Mouse (Mus musculus): Measurements from ENCODE around the gene Mzf1. TPM values are rescaled to one million over a fixed set of nuclear protein-coding genes. Genes with fewer than 3 reads are reported as not detected.

Mzf1 gene
- polyA plus RNA-seq, 1 experiment from 2014 or later: 6.4 TPM

GRCm38 (mm10) chr7:13037366-13037765 is 17.2 kb downstream of the Mzf1 start:
- H3K4me3 ChIP-seq (replicated peaks; ENCODE audit: low read length): peak overlapping the region; percentile 81
- whole genome bisulfite sequencing: under 1% methylated on average over 29 of the region's 33 CpGs
- peak overlapping the region; percentile 87 for H3K4me2 ChIP-seq (replicated peaks)
- DNase-seq (ENCODE audit: low spot score): peak; percentile 26
- H3K27me3 ChIP-seq (ENCODE audit: control insufficient read depth, insufficient read depth, low read length): peaks cover 10% of the 10 kb centered on the region
- no peaks in the 10 kb centered on the region for H3K9me3 ChIP-seq (ENCODE audit: control insufficient read depth, low read length)
- peak overlapping the region; percentile 99 for H3K27ac ChIP-seq
- peaks cover 29% of the 10 kb centered on the region for H3K36me3 ChIP-seq (replicated peaks; ENCODE audit: control insufficient read depth, insufficient read depth)
- ATAC-seq (ENCODE audit: low FRiP score): no peak
- H3K9ac ChIP-seq: peak overlapping the region; percentile 94
- H3K4me1 ChIP-seq (replicated peaks; ENCODE audit: control insufficient read depth, insufficient read depth, low read length): peaks cover 35% of the 10 kb centered on the region

- WGBS: 54% methylated on average over 4 of the region's 4 CpGs
- Histone ChIP-seq H3K4me1 (replicated peaks; ENCODE audit: control insufficient read depth, insufficient read depth, low read length) (peaks cover 35% of the 10 kb centered on the region), H3K4me2 (replicated peaks) (peak overlapping the region; percentile 87), H3K27ac (peak overlapping the region; percentile 99; the same call in 1 of the 2 replicates), H3K9ac (peak overlapping the region; percentile 94), H3K27me3 (ENCODE audit: control insufficient read depth, insufficient read depth, low read length) (peaks cover 5% of the 10 kb centered on the region), H3K36me3 (replicated peaks; ENCODE audit: control insufficient read depth, insufficient read depth) (peaks cover 34% of the 10 kb centered on the region), H3K4me3 (replicated peaks; ENCODE audit: low read length) (peak overlapping the region; percentile 81), H3K9me3 (ENCODE audit: control insufficient read depth, low read length) (no peaks in the 10 kb centered on the region)
- ATAC-seq (ENCODE audit: low FRiP score) (no peak), DNase-seq (ENCODE audit: low spot score) (no peak)
Observed at GRCm38 (mm10) chr7:13036806-13037205, 17.8 kb downstream of the Mzf1 start.

GRCm38 (mm10) chr7:13035211-13035855 is 19.2 kb downstream of the Mzf1 start:
- no peak for DNase-seq (ENCODE audit: low spot score)
- peaks cover 35% of the 10 kb centered on the region for H3K4me1 ChIP-seq (replicated peaks; ENCODE audit: control insufficient read depth, insufficient read depth, low read length)
- 84% methylated on average over 17 of the region's 17 CpGs for WGBS

GRCm38 (mm10) chr7:13034148-13034977 is 20.2 kb downstream of the Mzf1 start, which contains the start of gene Chmp2a:
Chmp2a (minus strand) TSS chr7:13034807.
- Histone ChIP-seq H3K4me3 (replicated peaks; ENCODE audit: low read length) (peak within 1 kb of the TSS; percentile 48), H3K27ac (peak within 1 kb of the TSS; percentile 93), H3K9ac (peak within 1 kb of the TSS; percentile 73), H3K9me3 (ENCODE audit: control insufficient read depth, low read length) (no peaks in the 10 kb centered on the region), H3K4me2 (replicated peaks) (peak within 1 kb of the TSS; percentile 75), H3K4me1 (replicated peaks; ENCODE audit: control insufficient read depth, insufficient read depth, low read length) (peaks cover 35% of the 10 kb centered on the region), H3K36me3 (replicated peaks; ENCODE audit: control insufficient read depth, insufficient read depth) (peaks cover 59% of the 10 kb centered on the region), H3K27me3 (ENCODE audit: control insufficient read depth, insufficient read depth, low read length) (no peaks in the 10 kb centered on the region)
- ATAC-seq (ENCODE audit: low FRiP score) (peak; percentile 84), DNase-seq (ENCODE audit: low spot score) (peak; percentile 98)
- WGBS: under 1% methylated on average over 45 of the region's 45 CpGs

More at GRCm38 (mm10) chr7:13035211-13035855, 19.2 kb downstream of the Mzf1 start:
- Histone ChIP-seq H3K4me2 (replicated peaks) (peak overlapping the region; percentile 75), H3K36me3 (replicated peaks; ENCODE audit: control insufficient read depth, insufficient read depth) (peaks cover 49% of the 10 kb centered on the region), H3K27me3 (ENCODE audit: control insufficient read depth, insufficient read depth, low read length) (no peaks in the 10 kb centered on the region), H3K9me3 (ENCODE audit: control insufficient read depth, low read length) (no peaks in the 10 kb centered on the region), H3K27ac (peak overlapping the region; percentile 93), H3K4me3 (replicated peaks; ENCODE audit: low read length) (peak overlapping the region; percentile 48; the same call in 1 of the 2 replicates), H3K9ac (peak overlapping the region; percentile 20; the same call in 1 of the 2 replicates)
- ATAC-seq (ENCODE audit: low FRiP score): no peak; the same call in 1 of the 2 replicates

GRCm38 (mm10) chr7:13033451-13034147 is 21.0 kb downstream of the Mzf1 start:
- 53% methylated on average over 13 of the region's 13 CpGs for WGBS
- peaks cover 27% of the 10 kb centered on the region for H3K4me1 ChIP-seq (replicated peaks; ENCODE audit: control insufficient read depth, insufficient read depth, low read length)
- peak overlapping the region; percentile 93 for H3K27ac ChIP-seq
- ATAC-seq (ENCODE audit: low FRiP score) (no peak), DNase-seq (ENCODE audit: low spot score) (no peak)
- H3K27me3 ChIP-seq (ENCODE audit: control insufficient read depth, insufficient read depth, low read length): no peaks in the 10 kb centered on the region
- peak overlapping the region; percentile 75 for H3K4me2 ChIP-seq (replicated peaks)
- peaks cover 66% of the 10 kb centered on the region for H3K36me3 ChIP-seq (replicated peaks; ENCODE audit: control insufficient read depth, insufficient read depth)
- H3K9ac ChIP-seq: peak overlapping the region; percentile 73
- no peaks in the 10 kb centered on the region for H3K9me3 ChIP-seq (ENCODE audit: control insufficient read depth, low read length)
- peak overlapping the region; percentile 48 for H3K4me3 ChIP-seq (replicated peaks; ENCODE audit: low read length)

GRCm38 (mm10) chr7:13032541-13032940 is 22.0 kb downstream of the Mzf1 start:
- peaks cover 27% of the 10 kb centered on the region for H3K4me1 ChIP-seq (replicated peaks; ENCODE audit: control insufficient read depth, insufficient read depth, low read length)
- H3K36me3 ChIP-seq (replicated peaks; ENCODE audit: control insufficient read depth, insufficient read depth): peaks cover 77% of the 10 kb centered on the region
- ATAC-seq (ENCODE audit: low FRiP score) (no peak), DNase-seq (ENCODE audit: low spot score) (no peak)
- no peaks in the 10 kb centered on the region for H3K27me3 ChIP-seq (ENCODE audit: control insufficient read depth, insufficient read depth, low read length)
- no peak overlapping the region for H3K4me2 ChIP-seq (replicated peaks)
- H3K27ac ChIP-seq: no peak overlapping the region
- H3K9me3 ChIP-seq (ENCODE audit: control insufficient read depth, low read length): no peaks in the 10 kb centered on the region
- no peak overlapping the region for H3K9ac ChIP-seq
- WGBS: 93% methylated on average over 7 of the region's 7 CpGs
- H3K4me3 ChIP-seq (replicated peaks; ENCODE audit: low read length): no peak overlapping the region

- Histone ChIP-seq H3K4me2 (replicated peaks) (no peak overlapping the region), H3K4me1 (replicated peaks; ENCODE audit: control insufficient read depth, insufficient read depth, low read length) (peaks cover 27% of the 10 kb centered on the region), H3K9ac (no peak overlapping the region), H3K4me3 (replicated peaks; ENCODE audit: low read length) (no peak overlapping the region), H3K27ac (no peak overlapping the region), H3K27me3 (ENCODE audit: control insufficient read depth, insufficient read depth, low read length) (no peaks in the 10 kb centered on the region), H3K36me3 (replicated peaks; ENCODE audit: control insufficient read depth, insufficient read depth) (peaks cover 82% of the 10 kb centered on the region), H3K9me3 (ENCODE audit: control insufficient read depth, low read length) (no peaks in the 10 kb centered on the region)
- WGBS: 87% methylated on average over 2 of the region's 2 CpGs
- ATAC-seq (ENCODE audit: low FRiP score): no peak
- DNase-seq (ENCODE audit: low spot score): no peak
Observed at GRCm38 (mm10) chr7:13031983-13032382, 22.6 kb downstream of the Mzf1 start.

GRCm38 (mm10) chr7:13031069-13031468 is 23.5 kb downstream of the Mzf1 start:
- DNase-seq (ENCODE audit: low spot score) (peak; percentile 36), ATAC-seq (ENCODE audit: low FRiP score) (no peak)
- Histone ChIP-seq H3K9ac (no peak overlapping the region), H3K36me3 (replicated peaks; ENCODE audit: control insufficient read depth, insufficient read depth) (peaks cover 85% of the 10 kb centered on the region), H3K27ac (no peak overlapping the region), H3K27me3 (ENCODE audit: control insufficient read depth, insufficient read depth, low read length) (no peaks in the 10 kb centered on the region), H3K9me3 (ENCODE audit: control insufficient read depth, low read length) (no peaks in the 10 kb centered on the region), H3K4me3 (replicated peaks; ENCODE audit: low read length) (no peak overlapping the region), H3K4me2 (replicated peaks) (no peak overlapping the region), H3K4me1 (replicated peaks; ENCODE audit: control insufficient read depth, insufficient read depth, low read length) (peaks cover 27% of the 10 kb centered on the region)
- WGBS: 78% methylated on average over 5 of the region's 5 CpGs

- Histone ChIP-seq H3K27ac (no peak overlapping the region), H3K9ac (no peak overlapping the region), H3K36me3 (replicated peaks; ENCODE audit: control insufficient read depth, insufficient read depth) (peaks cover 81% of the 10 kb centered on the region), H3K27me3 (ENCODE audit: control insufficient read depth, insufficient read depth, low read length) (no peaks in the 10 kb centered on the region), H3K4me1 (replicated peaks; ENCODE audit: control insufficient read depth, insufficient read depth, low read length) (peaks cover 27% of the 10 kb centered on the region), H3K9me3 (ENCODE audit: control insufficient read depth, low read length) (no peaks in the 10 kb centered on the region), H3K4me3 (replicated peaks; ENCODE audit: low read length) (no peak overlapping the region), H3K4me2 (replicated peaks) (no peak overlapping the region)
- WGBS: 87% methylated on average over 4 of the region's 4 CpGs
- ATAC-seq (ENCODE audit: low FRiP score) (no peak), DNase-seq (ENCODE audit: low spot score) (no peak)
Observed at GRCm38 (mm10) chr7:13028986-13029385, 25.6 kb downstream of the Mzf1 start.
